Mouse (Mus musculus): ENCODE measurements around the gene Pelo. TPM values are rescaled to one million over a fixed set of nuclear protein-coding genes. Genes with fewer than 3 reads are reported as not detected.
A peak's percentile ranks its signal among the peaks of the same experiment; 100 is the strongest.

The Pelo gene
- polyA plus RNA-seq, 1 experiment from 2014 or later = 7.1 TPM

DNA sequence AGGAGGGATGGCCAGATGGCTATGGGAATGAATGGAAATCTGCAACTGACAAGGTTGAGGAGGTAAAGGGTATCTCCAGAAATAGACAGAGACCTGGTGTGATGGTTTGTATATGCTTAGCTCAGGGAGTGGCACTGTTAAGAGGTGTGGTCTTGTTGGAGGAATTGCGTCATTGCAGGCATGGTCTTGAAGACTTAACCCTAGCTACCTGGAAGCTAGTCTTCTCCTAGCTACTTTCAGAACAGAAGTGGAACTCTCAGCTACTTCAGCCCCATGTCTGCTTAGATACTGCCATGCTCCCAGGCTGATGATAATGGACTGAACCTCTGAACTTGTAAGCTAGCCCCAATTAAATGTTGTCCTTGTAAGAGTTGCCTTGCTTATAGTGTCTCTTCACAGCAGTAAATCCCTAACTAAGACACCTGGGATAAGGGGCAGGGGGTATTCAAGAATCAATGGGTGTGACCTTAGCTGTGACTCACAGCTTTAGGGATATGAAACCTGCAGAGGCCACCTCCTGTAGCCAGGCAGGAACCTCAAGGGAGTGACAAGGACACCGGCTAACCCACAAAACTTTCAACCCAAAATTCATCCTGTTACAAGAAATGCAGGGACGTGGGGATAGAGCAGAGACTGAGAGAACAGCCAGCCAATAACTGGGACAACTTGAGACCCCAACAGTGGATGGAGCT lies 27.1 kb upstream of the Pelo start:
- Histone ChIP-seq H3K9ac (no peak overlapping the region), H3K27ac (no peak overlapping the region), H3K4me3 (no peak overlapping the region), H3K36me3 (no peaks in the 10 kb centered on the region), H3K9me3 (no peaks in the 10 kb centered on the region), H3K27me3 (no peaks in the 10 kb centered on the region), H3K4me1 (no peaks in the 10 kb centered on the region), H3K4me2 (no peak overlapping the region)
- no peak for ATAC-seq (ENCODE audit: insufficient number of reproducible peaks, insufficient read depth, low FRiP score, low TSS enrichment, low read depth)
- 83% methylated on average over 3 of the region's 3 CpGs for WGBS

DNA sequence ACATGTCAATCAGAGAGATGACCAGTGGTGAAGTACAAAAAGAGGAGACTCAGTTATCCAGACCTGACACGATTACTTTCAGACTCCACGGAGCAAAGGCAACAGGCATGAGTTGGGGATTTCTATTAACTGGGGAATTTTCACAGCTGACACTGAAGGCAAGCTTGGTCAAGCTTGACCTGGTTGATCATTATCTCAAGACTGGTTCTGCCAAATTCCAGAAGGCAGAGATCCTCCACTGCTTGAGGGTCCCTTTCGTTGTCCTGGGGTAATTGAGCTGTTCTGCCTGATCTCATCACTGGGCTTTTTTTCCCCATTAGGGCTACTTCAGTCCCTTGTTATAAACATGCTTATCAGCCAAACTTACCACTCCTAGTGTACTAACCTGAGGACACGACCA lies 19.6 kb upstream of the Pelo start:
- no peaks in the 10 kb centered on the region for H3K4me1 ChIP-seq
- H3K36me3 ChIP-seq = no peaks in the 10 kb centered on the region
- H3K4me3 ChIP-seq = no peak overlapping the region
- WGBS = 72% methylated on average over 4 of the region's 4 CpGs
- no peak overlapping the region for H3K4me2 ChIP-seq
- H3K27me3 ChIP-seq = no peaks in the 10 kb centered on the region
- ATAC-seq (ENCODE audit: insufficient number of reproducible peaks, insufficient read depth, low FRiP score, low TSS enrichment, low read depth) = no peak
- H3K9ac ChIP-seq = no peak overlapping the region
- no peaks in the 10 kb centered on the region for H3K9me3 ChIP-seq
- no peak overlapping the region for H3K27ac ChIP-seq

GRCm38 (mm10) chr13:115107436-115107835 lies 17.4 kb upstream of the Pelo start:
- Histone ChIP-seq H3K9me3 (no peaks in the 10 kb centered on the region), H3K27ac (no peak overlapping the region), H3K36me3 (no peaks in the 10 kb centered on the region), H3K4me1 (no peaks in the 10 kb centered on the region), H3K4me2 (no peak overlapping the region), H3K4me3 (no peak overlapping the region), H3K9ac (no peak overlapping the region), H3K27me3 (no peaks in the 10 kb centered on the region)
- 71% methylated on average over 8 of the region's 8 CpGs for WGBS
- no peak for ATAC-seq (ENCODE audit: insufficient number of reproducible peaks, insufficient read depth, low FRiP score, low TSS enrichment, low read depth)

GRCm38 (mm10) chr13:115106183-115106582 lies 16.2 kb upstream of the Pelo start:
- Histone ChIP-seq H3K27me3 (peaks cover 9% of the 10 kb centered on the region), H3K4me2 (no peak overlapping the region), H3K27ac (no peak overlapping the region), H3K4me3 (no peak overlapping the region), H3K4me1 (peaks cover 9% of the 10 kb centered on the region; the same call in 1 of the 2 replicates), H3K9me3 (no peaks in the 10 kb centered on the region), H3K36me3 (no peaks in the 10 kb centered on the region), H3K9ac (no peak overlapping the region)
- ATAC-seq (ENCODE audit: insufficient number of reproducible peaks, insufficient read depth, low FRiP score, low TSS enrichment, low read depth) = no peak
- whole genome bisulfite sequencing = 77% methylated on average over 10 of the region's 10 CpGs

DNA sequence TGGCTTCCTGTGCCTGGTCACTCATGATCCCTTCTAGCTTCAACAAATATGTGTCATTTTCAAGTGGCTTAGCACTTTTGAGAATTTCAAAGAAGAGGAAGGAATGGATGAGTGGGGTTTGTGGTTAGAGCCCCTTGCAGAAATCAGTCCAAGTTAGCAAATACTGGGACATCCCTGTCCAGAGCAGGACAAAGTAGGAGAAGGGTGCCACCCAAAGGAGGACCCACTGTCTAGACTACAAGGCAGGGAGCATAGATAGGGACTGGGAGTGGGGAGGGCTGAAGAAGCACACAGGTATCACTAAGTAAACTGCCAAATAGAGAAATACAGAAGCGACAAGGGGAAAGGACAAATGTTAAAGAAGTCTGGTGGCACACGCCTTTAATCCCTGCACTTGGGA lies 12.8 kb upstream of the Pelo start:
- Histone ChIP-seq H3K9me3 (no peaks in the 10 kb centered on the region), H3K27ac (no peak overlapping the region), H3K4me2 (no peak overlapping the region), H3K27me3 (peaks cover 26% of the 10 kb centered on the region), H3K36me3 (no peaks in the 10 kb centered on the region), H3K4me1 (peaks cover 12% of the 10 kb centered on the region; the same call in 1 of the 2 replicates), H3K9ac (no peak overlapping the region), H3K4me3 (no peak overlapping the region)
- WGBS = 97% methylated on average over 2 of the region's 2 CpGs
- ATAC-seq (ENCODE audit: insufficient number of reproducible peaks, insufficient read depth, low FRiP score, low TSS enrichment, low read depth) = no peak

- peak; percentile 62 for ATAC-seq (ENCODE audit: insufficient number of reproducible peaks, insufficient read depth, low FRiP score, low TSS enrichment, low read depth)
- peaks cover 26% of the 10 kb centered on the region for H3K27me3 ChIP-seq
- H3K4me2 ChIP-seq = peak within 1 kb of the TSS; percentile 98
- WGBS = under 1% methylated on average over 39 of the region's 39 CpGs
- H3K9me3 ChIP-seq = no peaks in the 10 kb centered on the region
- H3K4me1 ChIP-seq = peaks cover 12% of the 10 kb centered on the region; the same call in 1 of the 2 replicates
- H3K27ac ChIP-seq = no peak within 1 kb of the TSS
- peak within 1 kb of the TSS; percentile 56 for H3K4me3 ChIP-seq
- H3K9ac ChIP-seq = peak within 1 kb of the TSS; percentile 73
- no peaks in the 10 kb centered on the region for H3K36me3 ChIP-seq
Observed at GRCm38 (mm10) chr13:115101355-115102191, 11.6 kb upstream of the Pelo start, which contains the start of the genes Gm49395 and Itga1. Gm49395 (minus strand) TSS chr13:115101921. Itga1 (minus strand) TSS chr13:115101964.

- Histone ChIP-seq H3K4me3 (peak overlapping the region; percentile 56), H3K9ac (peak overlapping the region; percentile 73; the same call in 1 of the 2 replicates), H3K27me3 (peaks cover 26% of the 10 kb centered on the region), H3K36me3 (no peaks in the 10 kb centered on the region), H3K9me3 (no peaks in the 10 kb centered on the region), H3K27ac (no peak overlapping the region), H3K4me1 (peaks cover 12% of the 10 kb centered on the region; the same call in 1 of the 2 replicates), H3K4me2 (peak overlapping the region; percentile 98)
- 30% methylated on average over 11 of the region's 11 CpGs for WGBS
- no peak for ATAC-seq (ENCODE audit: insufficient number of reproducible peaks, insufficient read depth, low FRiP score, low TSS enrichment, low read depth)
Observed at GRCm38 (mm10) chr13:115100381-115101177, 10.6 kb upstream of the Pelo start.

DNA sequence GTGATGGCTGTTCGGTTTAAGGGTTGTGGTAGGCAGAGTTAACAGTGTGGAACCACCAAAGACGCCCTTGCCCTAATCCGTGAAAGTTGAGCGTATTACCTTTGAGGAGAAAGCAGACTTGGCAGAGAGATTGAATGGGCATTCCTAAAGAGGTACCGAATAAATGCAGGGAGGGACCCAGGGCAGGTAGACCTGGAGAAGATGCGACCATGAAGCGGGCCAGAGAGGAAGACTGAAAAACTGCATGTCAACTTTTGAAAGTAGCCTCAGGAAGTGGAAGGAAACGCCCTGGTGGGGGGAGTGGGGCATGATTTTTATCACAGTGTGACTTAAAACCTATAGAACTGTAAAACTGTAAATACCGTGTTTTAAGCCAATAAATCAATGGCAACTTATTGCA lies 9.4 kb upstream of the Pelo start:
- Histone ChIP-seq H3K36me3 (no peaks in the 10 kb centered on the region), H3K4me3 (no peak overlapping the region), H3K4me2 (no peak overlapping the region), H3K9ac (no peak overlapping the region), H3K27me3 (peaks cover 26% of the 10 kb centered on the region), H3K4me1 (peaks cover 12% of the 10 kb centered on the region; the same call in 1 of the 2 replicates), H3K9me3 (no peaks in the 10 kb centered on the region), H3K27ac (no peak overlapping the region)
- no peak for ATAC-seq (ENCODE audit: insufficient number of reproducible peaks, insufficient read depth, low FRiP score, low TSS enrichment, low read depth)
- 84% methylated on average over 9 of the region's 9 CpGs for WGBS

DNA sequence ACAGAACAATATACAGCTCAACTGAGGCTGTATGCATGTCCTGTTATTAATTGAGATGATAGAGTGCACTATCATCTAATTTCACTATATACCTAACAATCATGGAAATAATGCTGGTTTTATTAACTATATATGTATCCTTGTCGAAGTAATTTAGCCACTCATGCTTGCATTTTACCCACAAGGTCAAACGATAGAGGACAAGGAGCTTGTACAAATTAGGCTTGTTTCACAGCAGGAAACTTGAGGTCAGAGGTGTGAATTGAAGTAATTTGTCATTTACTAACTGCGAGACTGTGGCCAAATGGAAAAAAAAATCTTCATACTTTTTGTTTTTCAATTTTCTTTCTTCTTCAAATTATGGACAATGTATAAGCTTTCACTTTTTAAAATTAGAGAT lies 8.2 kb upstream of the Pelo start:
- Histone ChIP-seq H3K27me3 (peaks cover 26% of the 10 kb centered on the region), H3K4me2 (no peak overlapping the region), H3K4me3 (no peak overlapping the region), H3K4me1 (peaks cover 12% of the 10 kb centered on the region; the same call in 1 of the 2 replicates), H3K36me3 (no peaks in the 10 kb centered on the region), H3K27ac (no peak overlapping the region), H3K9ac (no peak overlapping the region), H3K9me3 (no peaks in the 10 kb centered on the region)
- WGBS = 74% methylated on average over 3 of the region's 3 CpGs
- no peak for ATAC-seq (ENCODE audit: insufficient number of reproducible peaks, insufficient read depth, low FRiP score, low TSS enrichment, low read depth)

DNA sequence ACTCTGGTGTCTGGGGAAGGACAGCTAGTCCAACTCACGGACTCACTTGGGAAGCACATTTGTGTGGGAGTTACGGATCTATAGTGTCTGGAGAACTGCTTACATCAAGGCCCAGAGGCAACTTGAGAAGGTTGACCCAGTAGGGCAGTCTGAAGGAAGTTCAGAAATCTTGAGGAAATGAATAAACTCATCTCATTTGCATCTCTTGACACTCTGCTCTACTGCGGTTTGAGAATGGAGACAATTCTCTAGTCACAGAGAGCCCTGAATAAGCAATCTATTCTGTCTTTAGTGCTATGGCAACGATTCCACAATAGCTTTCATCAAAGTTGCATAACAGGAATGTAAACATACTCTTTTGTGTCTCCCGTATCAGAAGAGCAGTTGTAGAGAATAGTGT lies 7.0 kb upstream of the Pelo start:
- WGBS = 76% methylated on average over 5 of the region's 5 CpGs
- peaks cover 9% of the 10 kb centered on the region; the same call in 1 of the 2 replicates for H3K4me1 ChIP-seq
- H3K9ac ChIP-seq = no peak overlapping the region
- peaks cover 25% of the 10 kb centered on the region for H3K27me3 ChIP-seq
- H3K9me3 ChIP-seq = no peaks in the 10 kb centered on the region
- ATAC-seq (ENCODE audit: insufficient number of reproducible peaks, insufficient read depth, low FRiP score, low TSS enrichment, low read depth) = no peak
- H3K27ac ChIP-seq = no peak overlapping the region
- H3K4me3 ChIP-seq = no peak overlapping the region
- no peaks in the 10 kb centered on the region for H3K36me3 ChIP-seq
- H3K4me2 ChIP-seq = no peak overlapping the region

GRCm38 (mm10) chr13:115096216-115096615 lies 6.2 kb upstream of the Pelo start:
- no peak overlapping the region for H3K27ac ChIP-seq
- 71% methylated on average over 2 of the region's 2 CpGs for WGBS
- H3K4me3 ChIP-seq = no peak overlapping the region
- no peak for ATAC-seq (ENCODE audit: insufficient number of reproducible peaks, insufficient read depth, low FRiP score, low TSS enrichment, low read depth)
- H3K4me2 ChIP-seq = no peak overlapping the region
- H3K4me1 ChIP-seq = peaks cover 4% of the 10 kb centered on the region; the same call in 1 of the 2 replicates
- H3K36me3 ChIP-seq = no peaks in the 10 kb centered on the region
- H3K9ac ChIP-seq = no peak overlapping the region
- peaks cover 17% of the 10 kb centered on the region for H3K27me3 ChIP-seq
- no peaks in the 10 kb centered on the region for H3K9me3 ChIP-seq
